Mouse (Mus musculus) testis, postnatal 14 days (tissue): ENCODE measurements around the gene Gm38392.

Experiments used
- DNase-seq: peaks from one replicate; pipeline ENCODE4 v3.0.0; 2021; ENCODE audit warnings: low spot score

Gm38392 gene

GRCm38 (mm10) chr3:88215553-88216004 lies 71.4 kb downstream of the Gm38392 start:
- DNase-seq, result no peak

GRCm38 (mm10) chr3:88214971-88215552 lies 71.9 kb downstream of the Gm38392 start:
- DNase-seq, result no peak

- peak; percentile 25 for DNase-seq
Measured at GRCm38 (mm10) chr3:88214197-88214938, 72.6 kb downstream of the Gm38392 start.

- no peak for DNase-seq
Measured at GRCm38 (mm10) chr3:88213019-88213418, 74.0 kb downstream of the Gm38392 start.

- DNase-seq, result no peak
Measured at GRCm38 (mm10) chr3:88212356-88212755, 74.7 kb downstream of the Gm38392 start.

- no peak for DNase-seq
Measured at GRCm38 (mm10) chr3:88210918-88211317, 76.1 kb downstream of the Gm38392 start.

GRCm38 (mm10) chr3:88210121-88210520 lies 76.9 kb downstream of the Gm38392 start:
- no peak for DNase-seq

- DNase-seq, result no peak
Measured at GRCm38 (mm10) chr3:88209306-88209705, 77.7 kb downstream of the Gm38392 start.

- DNase-seq, result no peak
Measured at GRCm38 (mm10) chr3:88208226-88208720, 78.7 kb downstream of the Gm38392 start.

GRCm38 (mm10) chr3:88207451-88208100 lies 79.4 kb downstream of the Gm38392 start:
- no peak for DNase-seq

GRCm38 (mm10) chr3:88206901-88207371 lies 80.1 kb downstream of the Gm38392 start:
- no peak for DNase-seq

GRCm38 (mm10) chr3:88206500-88206899 lies 80.5 kb downstream of the Gm38392 start:
- DNase-seq, result no peak

GRCm38 (mm10) chr3:88205563-88206491 lies 81.2 kb downstream of the Gm38392 start:
- no peak for DNase-seq

GRCm38 (mm10) chr3:88205176-88205562 lies 81.8 kb downstream of the Gm38392 start:
- no peak for DNase-seq

GRCm38 (mm10) chr3:88204751-88205150 lies 82.3 kb downstream of the Gm38392 start:
- no peak for DNase-seq

GRCm38 (mm10) chr3:88203999-88204700 lies 82.9 kb downstream of the Gm38392 start:
- no peak for DNase-seq

- no peak for DNase-seq
Measured at GRCm38 (mm10) chr3:88203456-88203855, 83.6 kb downstream of the Gm38392 start.

GRCm38 (mm10) chr3:88202986-88203385 lies 84.0 kb downstream of the Gm38392 start:
- no peak for DNase-seq

- no peak for DNase-seq
Measured at GRCm38 (mm10) chr3:88201640-88202039, 85.4 kb downstream of the Gm38392 start.

GRCm38 (mm10) chr3:88200972-88201330 lies 86.1 kb downstream of the Gm38392 start:
- no peak for DNase-seq
